Mouse (Mus musculus): ENCODE data around the gene Pkd1.

DNA sequence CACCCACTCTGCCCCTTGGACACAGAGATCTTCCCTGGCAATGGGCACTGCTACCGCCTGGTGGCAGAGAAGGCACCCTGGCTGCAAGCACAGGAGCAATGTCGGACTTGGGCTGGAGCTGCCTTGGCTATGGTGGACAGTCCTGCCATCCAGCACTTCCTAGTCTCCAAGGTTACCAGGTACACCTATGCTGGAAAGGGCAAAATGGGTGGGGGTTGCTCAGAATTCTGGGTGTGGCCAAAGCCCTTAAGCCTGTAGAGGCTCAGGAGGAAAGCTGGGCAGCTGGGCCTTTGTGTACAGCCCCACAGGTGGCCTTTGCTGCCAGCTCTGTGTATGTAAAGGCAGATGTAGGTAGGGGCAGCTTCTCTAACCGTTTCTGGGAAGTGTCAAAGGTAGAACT is 16.2 kb downstream of the Pkd1 start:
- TF ChIP-seq CTCF (IDR thresholded peaks at IDR 0.05) (peak; percentile 33), EP300 (IDR thresholded peaks at IDR 0.05) (no peak)
